Mouse (Mus musculus) thymus, adult 2 months (tissue): Measurements from ENCODE around the gene Trcg1. TPM values are rescaled to one million over a fixed set of nuclear protein-coding genes. Genes with fewer than 3 reads are reported as not detected.

Experiments used
- DNase-seq: peaks from one replicate; pipeline ENCODE4 v3.0.0; 2021
- H3K27ac ChIP-seq: fragments of 200-500 bp; 2 replicates; pipeline ENCODE4 v1.5.1; 2012; ENCODE audit warnings: low read length, control low read depth; ENCODE audit not compliant: control insufficient read depth, insufficient read depth
- H3K27me3 ChIP-seq: fragments of 200-500 bp; 2 replicates; pipeline ENCODE4 v1.6.1; 2012; ENCODE audit warnings: mild to moderate bottlenecking, low read length, moderate library complexity, mixed read lengths; ENCODE audit not compliant: control insufficient read depth, insufficient read depth
- H3K36me3 ChIP-seq: fragments of 200-500 bp; 2 replicates; pipeline ENCODE4 v1.6.1; 2012; ENCODE audit warnings: mild to moderate bottlenecking, low read length, moderate library complexity; ENCODE audit not compliant: control insufficient read depth, insufficient read depth
- H3K4me1 ChIP-seq: fragments of 200-500 bp; replicated peaks from 2 replicates; pipeline ENCODE4 v1.6.1; 2012; ENCODE audit warnings: low read length; ENCODE audit not compliant: control insufficient read depth, insufficient read depth
- H3K4me3 ChIP-seq: fragments of 200-500 bp; 2 replicates; pipeline ENCODE4 v1.5.1; 2012; ENCODE audit warnings: mild to moderate bottlenecking, low read length, control low read depth, moderate library complexity; ENCODE audit not compliant: control insufficient read depth, insufficient read depth
- CTCF ChIP-seq: fragments of 200-500 bp; IDR thresholded peaks from 2 replicates; pipeline ENCODE4 v1.5.1; 2012; ENCODE audit warnings: mild to moderate bottlenecking, control low read depth, low read length, moderate library complexity, borderline replicate concordance; ENCODE audit not compliant: control insufficient read depth, poor library complexity, insufficient read depth; ENCODE audit errors: extremely low read depth
- POLR2A ChIP-seq: fragments of 200-500 bp; IDR thresholded peaks from 2 replicates; pipeline ENCODE4 v1.6.1; 2012; ENCODE audit warnings: mild to moderate bottlenecking, low read length, control low read depth, moderate library complexity; ENCODE audit not compliant: control insufficient read depth, poor library complexity, insufficient read depth; ENCODE audit errors: extremely low read depth
- WGBS: fragments of 180-500 bp; shearing (Covaris S2); methylation state at CpG from one replicate; pipeline ENCODE4 v1.1.7; 2018; 5-methylcytosine and 5-hydroxymethylcytosine counted together
- polyA plus RNA-seq: library from polyadenylated mRNA; depleted of rRNA; stranded (reverse); fragments of >200 nt; gene quantifications from 2 replicates; pipeline ENCODE4 v1.2.3, GENCODE M21; 2012; rRNA removed

Trcg1 gene
- polyA plus RNA-seq, 1 experiment, result 0.03 TPM

GRCm38 (mm10) chr9:57297938-57298337 lies 61.6 kb downstream of the Trcg1 start:
- no peak for DNase-seq
- 98% methylated on average over 2 of the region's 2 CpGs for WGBS
- peaks cover 21% of the 10 kb centered on the region for H3K4me1 ChIP-seq

More at GRCm38 (mm10) chr9:57297938-57298337, 61.6 kb downstream of the Trcg1 start:
- TF ChIP-seq POLR2A (no peak), CTCF (no peak)
- Histone ChIP-seq H3K27me3 (no peaks in the 10 kb centered on the region), H3K4me3 (no peak overlapping the region), H3K36me3 (no peaks in the 10 kb centered on the region), H3K27ac (no peak overlapping the region)

Other genes starting within 250 kb of the Trcg1 start
- 15.0 and 20.5 TPM in 2 replicates for gene Ptpn9, start 241.6 kb upstream of the Trcg1 start, polyA plus RNA-seq
- 237 and 282 TPM in 2 replicates for gene Sin3a, start 164.5 kb upstream of the Trcg1 start, polyA plus RNA-seq
- 230 and 269 TPM in 2 replicates for gene Man2c1, start 105.9 kb upstream of the Trcg1 start, polyA plus RNA-seq
- gene Neil1, start 88.3 kb upstream of the Trcg1 start, polyA plus RNA-seq, result 47.2 and 49.1 TPM in 2 replicates
- 318 and 366 TPM in 2 replicates for gene Commd4, start 78.2 kb upstream of the Trcg1 start, polyA plus RNA-seq
- gene 1700017B05Rik, start 26.1 kb downstream of the Trcg1 start, polyA plus RNA-seq, result 43.5 and 54.4 TPM in 2 replicates
- 73.8 and 82.9 TPM in 2 replicates for gene Ppcdc, start 203.6 kb downstream of the Trcg1 start, polyA plus RNA-seq
- 9.3 and 12.1 TPM in 2 replicates for gene Scamp5, start 231.5 kb downstream of the Trcg1 start, polyA plus RNA-seq